Mouse (Mus musculus) gonadal fat pad, adult 2 months (tissue): ENCODE results near the gene Dap. TPM values are rescaled to one million over a fixed set of nuclear protein-coding genes. Genes with fewer than 3 reads are reported as not detected.

Experiments used
- DNase-seq: peaks from one replicate; pipeline ENCODE4 v3.0.0-alpha.2; 2012; ENCODE audit warnings: low read depth
- polyA plus RNA-seq: library from polyadenylated mRNA; depleted of rRNA; stranded (reverse); fragments of >200 nt; gene quantifications from 2 replicates; pipeline ENCODE4 v1.2.3, GENCODE M21; 2012

Gene Dap
- polyA plus RNA-seq, 1 experiment, result 126 TPM

- no peak for DNase-seq
Observed at GRCm38 (mm10) chr15:31264827-31265226, 40.7 kb downstream of the Dap start.

- DNase-seq, result no peak
Observed at GRCm38 (mm10) chr15:31265404-31265803, 41.3 kb downstream of the Dap start.

- DNase-seq, result no peak
Observed at GRCm38 (mm10) chr15:31265845-31266244, 41.7 kb downstream of the Dap start.

- DNase-seq, result no peak
Observed at GRCm38 (mm10) chr15:31268148-31268547, 44.0 kb downstream of the Dap start.

- DNase-seq, result no peak
Observed at GRCm38 (mm10) chr15:31269558-31269957, 45.4 kb downstream of the Dap start.

GRCm38 (mm10) chr15:31272695-31273094 is 48.6 kb downstream of the Dap start:
- no peak for DNase-seq

GRCm38 (mm10) chr15:31273509-31273908 is 49.4 kb downstream of the Dap start:
- no peak for DNase-seq

GRCm38 (mm10) chr15:31278090-31278489 is 54.0 kb downstream of the Dap start:
- no peak for DNase-seq

- no peak for DNase-seq
Observed at GRCm38 (mm10) chr15:31279120-31279519, 55.0 kb downstream of the Dap start.

- DNase-seq, result no peak
Observed at GRCm38 (mm10) chr15:31279577-31280004, 55.5 kb downstream of the Dap start.

GRCm38 (mm10) chr15:31280059-31280458 is 55.9 kb downstream of the Dap start:
- no peak for DNase-seq

- no peak for DNase-seq
Observed at GRCm38 (mm10) chr15:31280683-31281082, 56.6 kb downstream of the Dap start.

- DNase-seq, result no peak
Observed at GRCm38 (mm10) chr15:31281830-31282229, 57.7 kb downstream of the Dap start.

- no peak for DNase-seq
Observed at GRCm38 (mm10) chr15:31282353-31282752, 58.2 kb downstream of the Dap start.

GRCm38 (mm10) chr15:31284142-31284541 is 60.0 kb downstream of the Dap start:
- no peak for DNase-seq

- no peak for DNase-seq
Observed at GRCm38 (mm10) chr15:31284922-31285631, 61.0 kb downstream of the Dap start.

GRCm38 (mm10) chr15:31285695-31286094 is 61.6 kb downstream of the Dap start:
- DNase-seq, result no peak

- no peak for DNase-seq
Observed at GRCm38 (mm10) chr15:31292627-31293026, 68.5 kb downstream of the Dap start.

- DNase-seq, result no peak
Observed at GRCm38 (mm10) chr15:31294311-31294710, 70.2 kb downstream of the Dap start.

- no peak for DNase-seq
Observed at GRCm38 (mm10) chr15:31296882-31297776, 73.0 kb downstream of the Dap start.

- no peak for DNase-seq
Observed at GRCm38 (mm10) chr15:31297777-31298137, 73.6 kb downstream of the Dap start.

GRCm38 (mm10) chr15:31299258-31299917 is 75.3 kb downstream of the Dap start:
- no peak for DNase-seq
